Mouse (Mus musculus) left cerebral cortex, adult 2 months (tissue): ENCODE measurements at regions not wholly inside any gene's neighbourhood (a gene's known extent, or its start where the extent isn't known, plus 50 kb on each side); places are given as distances from the start of the nearest gene placed in this dataset.

Source experiments
- DNase-seq, 2 experiments: peaks; one replicate each; pipeline ENCODE4 v3.0.0; 2021 to 2022; ENCODE audit warnings: low spot score in 2 of 2, mixed read lengths in 1 of 2; ENCODE audit errors: extremely low spot score in 1 of 2
- H3K27ac ChIP-seq: fragments of 200-600 bp; 2 replicates; pipeline ENCODE4 v1.8.1; 2022
- H3K4me3 ChIP-seq: fragments of 200-600 bp; 2 replicates; pipeline ENCODE4 v1.8.1; 2022
- CTCF ChIP-seq: fragments of 200-600 bp; IDR thresholded peaks from 2 replicates; pipeline ENCODE4 v1.8.1; 2022; ENCODE audit warnings: antibody characterized with exemption, mild to moderate bottlenecking, moderate library complexity
- intact Hi-C: fragments of 180-260 bp; cut with DNase I; formaldehyde crosslinking; loops from one replicate; pipeline ENCODE4 v1.15.1; 2025

DNA sequence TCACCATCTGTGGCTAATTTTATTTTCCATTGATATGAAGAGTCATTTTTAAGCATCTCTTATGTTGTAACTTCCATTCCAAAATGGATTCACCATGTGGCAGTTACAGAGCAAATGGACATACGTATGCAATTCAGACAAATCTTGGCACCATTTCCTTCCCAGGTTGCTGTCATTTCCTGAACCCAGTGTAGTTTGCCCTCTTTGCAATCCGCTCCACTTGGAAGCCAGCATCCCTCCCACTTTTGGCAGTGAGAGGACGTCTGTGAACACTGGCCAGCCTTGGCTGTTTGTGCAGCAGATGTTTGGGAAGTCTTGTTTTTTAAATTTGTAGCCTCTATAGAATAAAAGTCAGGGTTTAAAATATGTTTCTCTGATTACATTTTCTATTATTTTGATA, 510.6 kb upstream of the Cdh7 start:
- H3K27ac ChIP-seq = no peak overlapping the region
- intact Hi-C loops = no loop called here
- TF ChIP-seq CTCF = no peak
- H3K4me3 ChIP-seq = no peak overlapping the region
- no peak for DNase-seq

DNA sequence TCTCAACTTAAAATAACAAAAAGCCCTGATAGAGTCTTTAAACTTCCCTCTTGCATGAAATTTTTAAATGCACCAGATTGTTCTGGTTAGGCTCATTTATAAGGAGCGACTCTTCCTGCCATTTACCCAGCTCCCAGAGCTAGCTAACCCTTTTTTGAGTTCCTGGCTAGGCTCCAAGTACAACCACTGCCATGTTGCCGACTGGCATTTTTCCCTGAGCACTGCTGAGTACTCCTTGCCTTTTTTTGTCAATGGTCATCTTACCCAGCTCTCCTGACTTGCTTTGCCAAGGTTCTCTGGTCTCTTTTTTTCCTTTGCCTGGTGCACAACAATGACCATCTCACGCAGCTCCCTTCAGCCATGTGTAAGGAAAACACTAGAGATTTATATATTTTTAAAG, 500.8 kb upstream of the Cdh7 start:
- no peak for DNase-seq
- Histone ChIP-seq H3K4me3 (no peak overlapping the region), H3K27ac (no peak overlapping the region)
- TF ChIP-seq CTCF = no peak
- intact Hi-C loops = no loop called here

DNA sequence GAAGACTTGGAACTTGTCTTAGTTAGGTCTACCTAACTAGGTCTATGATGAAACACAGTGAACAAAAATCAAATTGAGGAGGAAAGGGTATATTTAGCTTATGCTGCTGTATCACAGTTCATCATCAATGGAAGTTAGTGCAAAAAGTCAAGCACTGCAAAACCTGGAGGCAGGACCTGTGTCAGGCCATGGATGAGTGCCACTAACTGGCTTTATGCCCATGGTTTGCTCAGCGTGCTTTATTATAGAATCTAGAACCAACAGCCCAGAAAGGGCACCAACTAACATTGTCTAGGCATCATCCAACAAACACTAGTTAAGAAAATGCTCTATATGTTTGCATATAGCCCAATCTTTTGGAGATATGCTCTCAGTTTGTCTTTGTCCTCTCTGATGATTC, 486.3 kb upstream of the Cdh7 start:
- DNase-seq = no peak
- no peak for TF ChIP-seq CTCF

DNA sequence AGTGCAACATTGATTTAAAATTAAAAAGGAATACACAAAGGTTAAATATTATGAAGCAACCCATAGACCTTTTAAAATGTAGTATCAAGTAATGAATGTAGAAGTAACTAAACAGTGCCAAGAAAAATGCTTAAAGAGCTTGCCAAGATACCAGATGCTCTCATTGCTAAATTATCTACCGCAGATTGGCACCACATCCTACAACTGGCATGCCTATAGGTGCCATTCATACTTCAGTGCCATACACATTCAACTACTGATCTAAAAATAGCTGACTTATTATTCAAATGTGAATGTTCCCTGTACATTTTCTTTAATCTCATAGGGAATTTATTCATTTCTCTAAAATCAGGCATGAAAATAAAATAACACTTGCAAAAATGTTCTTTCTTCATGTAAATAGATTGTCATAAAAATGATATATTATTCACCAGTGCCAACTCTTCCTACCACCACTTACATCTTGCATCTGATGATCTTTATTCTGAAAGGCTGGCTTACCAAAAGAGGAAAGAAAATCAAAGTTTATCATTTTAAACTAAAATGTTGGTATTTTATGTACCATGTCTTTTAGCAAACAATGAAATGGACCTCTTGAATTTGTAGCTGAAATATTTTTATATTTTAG, 469.5 kb upstream of the Cdh7 start:
- intact Hi-C loops = loop anchor here (5.0 kb wide), 1 partner anchor 470 kb away; the partner anchor contains the start of gene Cdh7
- TF ChIP-seq CTCF = no peak
- DNase-seq = no peak
- Histone ChIP-seq H3K27ac (no peak overlapping the region), H3K4me3 (no peak overlapping the region)

More for the DNA sequence above, 486.3 kb upstream of the Cdh7 start:
- intact Hi-C loops = no loop called here
- H3K4me3 ChIP-seq = no peak overlapping the region
- H3K27ac ChIP-seq = no peak overlapping the region

DNA sequence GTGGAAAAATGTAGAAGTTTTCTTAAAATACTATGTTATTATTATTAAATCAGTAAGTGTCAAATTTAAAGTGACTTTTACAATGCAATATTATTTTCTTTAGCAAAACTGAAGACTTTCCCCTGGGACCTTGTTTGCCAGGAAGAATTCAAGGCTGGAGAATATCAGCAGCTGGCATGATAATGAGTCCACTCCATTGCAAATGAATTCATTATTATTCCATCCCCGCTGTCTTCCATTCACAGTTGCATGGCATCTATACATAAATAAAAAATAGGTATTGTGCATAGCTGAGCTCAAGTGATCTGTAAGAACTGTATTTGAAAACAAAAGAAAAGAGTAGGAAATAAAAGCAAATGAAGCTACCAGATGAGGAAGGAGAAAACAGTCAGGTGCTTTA, 467.9 kb upstream of the Cdh7 start:
- H3K27ac ChIP-seq = no peak overlapping the region
- no peak overlapping the region for H3K4me3 ChIP-seq
- TF ChIP-seq CTCF = no peak
- DNase-seq = no peak
- intact Hi-C loops = loop anchor here (5.0 kb wide), 1 partner anchor 468 kb away; the partner anchor contains the start of gene Cdh7
